Mouse (Mus musculus) WW6 (cell line): Measurements from ENCODE around the gene Frmd4b.

Experiments
- DNase-seq: peaks from one replicate; pipeline ENCODE4 v3.0.0-alpha.2; 2013; ENCODE audit warnings: low read depth, low spot score

Frmd4b gene

GRCm38 (mm10) chr6:97617266-97617743 is at the start of gene Frmd4b:
Gene Frmd4b, minus strand, starts transcription at chr6:97617541.
- peak; percentile 45 for DNase-seq

- DNase-seq: no peak
These were observed 49.1 kb upstream of the Frmd4b start for GRCm38 (mm10) chr6:97666417-97666816.

- DNase-seq: no peak
These were observed 41.6 kb upstream of the Frmd4b start for GRCm38 (mm10) chr6:97658921-97659320.

GRCm38 (mm10) chr6:97655986-97656385 is 38.6 kb upstream of the Frmd4b start:
- DNase-seq: no peak

- no peak for DNase-seq
These were observed 30.2 kb upstream of the Frmd4b start for GRCm38 (mm10) chr6:97647501-97647900.

GRCm38 (mm10) chr6:97623330-97623729 is 6.0 kb upstream of the Frmd4b start:
- no peak for DNase-seq

- no peak for DNase-seq
These were observed 4.9 kb upstream of the Frmd4b start for GRCm38 (mm10) chr6:97622236-97622635.

GRCm38 (mm10) chr6:97617774-97618173 is 433 bp upstream of the Frmd4b start:
- DNase-seq: no peak

- peak; percentile 33 for DNase-seq
These were observed 579 bp downstream of the Frmd4b start for GRCm38 (mm10) chr6:97616658-97617265.

GRCm38 (mm10) chr6:97615901-97616461 is 1.4 kb downstream of the Frmd4b start:
- peak; percentile 7 for DNase-seq

GRCm38 (mm10) chr6:97614179-97614578 is 3.2 kb downstream of the Frmd4b start:
- DNase-seq: no peak

- no peak for DNase-seq
These were observed 4.5 kb downstream of the Frmd4b start for GRCm38 (mm10) chr6:97612861-97613260.

- no peak for DNase-seq
These were observed 7.3 kb downstream of the Frmd4b start for GRCm38 (mm10) chr6:97610051-97610450.

- no peak for DNase-seq
These were observed 9.7 kb downstream of the Frmd4b start for GRCm38 (mm10) chr6:97607646-97608045.

- DNase-seq: no peak
These were observed 22.1 kb downstream of the Frmd4b start for GRCm38 (mm10) chr6:97595218-97595617.

- no peak for DNase-seq
These were observed 22.8 kb downstream of the Frmd4b start for GRCm38 (mm10) chr6:97594589-97594988.

GRCm38 (mm10) chr6:97590230-97590629 is 27.1 kb downstream of the Frmd4b start:
- DNase-seq: no peak

GRCm38 (mm10) chr6:97589581-97589980 is 27.8 kb downstream of the Frmd4b start:
- DNase-seq: no peak

- no peak for DNase-seq
These were observed 28.3 kb downstream of the Frmd4b start for GRCm38 (mm10) chr6:97589031-97589430.

GRCm38 (mm10) chr6:97586606-97587005 is 30.7 kb downstream of the Frmd4b start:
- DNase-seq: no peak

GRCm38 (mm10) chr6:97586024-97586423 is 31.3 kb downstream of the Frmd4b start:
- no peak for DNase-seq

GRCm38 (mm10) chr6:97582748-97583147 is 34.6 kb downstream of the Frmd4b start:
- DNase-seq: no peak

- DNase-seq: no peak
These were observed 35.4 kb downstream of the Frmd4b start for GRCm38 (mm10) chr6:97581941-97582340.
